Mouse (Mus musculus) left cerebral cortex, postnatal 4 days (tissue): Measurements from ENCODE around the gene Gm21970. TPM values are rescaled to one million over a fixed set of nuclear protein-coding genes. Genes with fewer than 3 reads are reported as not detected.

Experiments
- DNase-seq: peaks from one replicate; pipeline ENCODE4 v3.0.0-alpha.2; 2022
- intact Hi-C: fragments of 180-260 bp; cut with DNase I; formaldehyde crosslinking; loops from one replicate; pipeline ENCODE4 v1.15.1; 2025
- total RNA-seq, 2 experiments: library from RNA; stranded (reverse); gene quantifications; 2 replicates each; pipeline ENCODE4 v1.2.3; 2021

Gm21970 gene
- total RNA-seq, 2 experiments from 2014 or later, result not detected

DNA sequence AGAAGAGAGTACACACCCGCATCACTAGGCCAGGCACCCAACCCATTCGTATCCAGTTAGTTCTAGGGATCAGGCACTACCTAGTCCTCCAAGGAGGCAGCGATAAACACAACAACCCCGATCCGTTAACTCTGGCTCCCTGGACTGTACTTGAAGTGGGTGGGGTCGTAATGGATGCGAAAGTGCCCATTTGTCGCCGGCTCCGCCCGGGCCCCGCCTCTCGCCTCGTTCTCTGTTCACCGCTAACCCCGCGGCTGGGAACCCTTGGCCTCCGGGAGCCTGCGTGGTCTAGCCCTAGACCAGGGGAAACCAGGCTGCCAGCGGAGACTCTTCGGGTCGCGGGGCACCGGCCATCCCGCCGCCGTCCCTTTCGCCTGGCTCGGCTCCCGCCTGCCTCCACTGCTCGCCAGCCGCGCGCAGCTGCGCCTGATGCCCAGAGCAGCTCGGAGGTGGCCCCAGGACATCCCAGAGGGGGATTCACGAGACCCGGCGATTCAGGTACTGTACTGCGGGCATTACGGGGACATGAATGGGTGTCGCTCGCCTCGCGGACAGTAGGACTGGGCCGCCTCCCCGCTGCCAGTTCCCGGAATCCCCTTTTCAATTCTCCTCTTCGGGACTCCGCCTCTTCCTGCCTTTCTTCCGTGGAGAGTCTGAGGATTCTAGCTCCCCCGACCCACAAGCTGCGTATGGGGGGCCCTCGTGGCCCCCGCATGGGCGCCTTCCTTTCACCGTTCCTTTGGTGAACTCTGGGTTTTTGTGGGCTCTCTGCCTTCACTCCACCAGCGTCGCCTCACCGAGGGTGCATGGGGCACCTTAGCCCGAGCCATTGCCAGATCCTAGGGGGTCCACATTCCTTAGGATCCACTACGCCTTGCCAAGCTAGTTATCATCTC, 18.7 kb upstream of the Gm21970 start, which contains the start of gene Ifnar2:
Ifnar2 (plus strand) TSS at position 207 of the 896 bp plus-strand sequence.
- DNase-seq, result peak; percentile 79
- intact Hi-C loops, result no loop called here

DNA sequence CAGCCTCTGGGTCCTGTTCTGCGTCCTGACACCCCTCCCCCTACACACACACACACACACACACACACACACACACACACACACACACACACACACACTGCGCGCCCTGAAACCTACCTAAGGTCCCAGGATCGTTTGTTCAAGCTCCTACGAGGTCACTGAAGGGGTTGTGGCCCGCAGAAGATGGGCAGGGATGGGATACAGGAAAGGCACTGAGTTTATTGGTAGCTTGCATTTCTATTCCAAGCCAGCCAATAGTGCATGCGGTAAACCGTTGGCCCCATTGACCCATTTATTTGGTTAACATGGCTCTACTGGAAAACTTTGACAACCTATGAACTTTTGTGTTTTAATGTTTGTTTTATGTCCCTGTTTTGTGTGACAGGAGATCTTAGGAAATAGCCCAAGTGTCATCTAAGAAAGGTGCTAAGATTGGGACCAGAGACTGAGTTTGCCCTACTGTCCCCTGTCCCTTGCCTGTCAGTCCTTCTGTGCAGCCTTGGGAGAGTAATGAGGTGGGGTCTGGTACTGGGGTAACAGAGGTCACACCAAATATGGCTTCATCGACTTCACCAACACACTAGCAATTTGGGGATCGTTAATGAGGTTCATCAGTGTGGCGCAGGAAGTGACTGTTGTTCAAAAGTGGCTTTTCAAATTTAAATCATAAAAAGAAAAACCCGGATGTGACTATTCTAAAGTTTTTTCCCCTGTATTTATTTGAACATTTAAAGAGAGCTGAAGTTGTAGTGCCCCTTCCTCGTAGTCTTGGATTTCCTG, 17.9 kb upstream of the Gm21970 start:
- intact Hi-C loops, result no loop called here
- no peak for DNase-seq

DNA sequence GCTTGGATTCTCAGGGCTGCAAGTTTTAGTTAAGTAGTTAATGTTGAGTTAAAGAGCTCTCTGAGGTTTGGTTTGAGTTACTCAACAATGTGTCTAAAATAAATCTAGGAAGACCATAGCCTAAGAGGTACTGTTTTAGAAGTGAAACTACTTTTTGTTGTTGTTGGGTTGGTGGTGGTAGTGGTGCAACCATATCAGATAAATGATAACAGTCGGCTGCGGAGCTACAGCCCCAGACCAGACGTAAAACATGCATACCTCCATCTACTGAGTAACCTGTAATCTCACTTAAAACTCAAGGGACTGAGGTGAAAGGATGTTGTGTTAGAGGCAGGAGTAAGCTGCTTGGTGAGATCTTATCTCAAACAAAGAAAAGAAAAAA, 17.3 kb upstream of the Gm21970 start:
- no peak for DNase-seq
- intact Hi-C loops, result no loop called here

DNA sequence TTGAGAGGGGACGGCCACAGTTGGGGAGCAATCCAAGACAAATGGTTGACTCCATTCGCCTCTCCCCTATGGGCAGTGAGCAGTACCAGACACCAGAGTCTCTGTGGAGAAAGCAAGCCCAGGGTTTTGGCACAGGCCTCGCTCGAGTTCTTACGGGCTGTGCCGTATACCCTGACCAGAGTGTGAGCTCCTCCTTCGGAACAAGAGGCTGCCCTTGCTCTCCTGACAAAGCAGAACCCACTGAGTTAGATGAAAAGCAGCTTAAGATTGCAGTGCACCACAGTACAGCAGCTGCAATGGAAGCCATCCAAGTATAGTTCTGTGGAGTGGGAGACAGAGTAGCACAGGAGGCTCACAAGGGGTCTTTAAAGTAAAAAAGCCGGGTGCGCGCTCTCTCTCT, 14.8 kb upstream of the Gm21970 start:
- intact Hi-C loops, result no loop called here
- DNase-seq, result peak; percentile 28

DNA sequence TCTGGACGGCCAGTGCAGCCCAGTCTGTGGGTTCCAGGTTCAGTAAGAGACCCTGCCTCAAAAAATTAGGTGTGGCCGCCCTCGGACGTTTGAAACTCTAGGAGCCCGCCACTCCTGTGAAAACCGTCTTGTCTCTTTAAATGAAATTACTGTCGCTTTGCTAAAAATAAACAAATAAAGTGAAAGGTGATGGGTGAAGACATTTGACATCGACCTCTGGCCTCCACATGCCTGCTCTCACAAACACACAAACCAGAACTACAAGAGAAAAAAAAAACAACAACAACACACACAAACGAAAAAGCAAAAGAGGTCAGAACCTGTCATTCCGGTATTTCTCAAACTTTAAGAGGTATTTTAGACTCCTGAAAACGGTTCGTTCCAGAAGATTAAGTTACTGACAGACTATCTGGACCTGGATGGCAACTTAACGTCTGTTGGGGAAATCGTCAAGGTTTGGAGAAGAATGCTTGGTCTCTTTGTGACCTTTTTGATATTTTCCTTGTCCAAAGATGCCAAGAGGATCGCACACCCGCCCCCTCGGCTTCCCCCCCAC, 13.0 kb upstream of the Gm21970 start:
- intact Hi-C loops, result no loop called here

DNA sequence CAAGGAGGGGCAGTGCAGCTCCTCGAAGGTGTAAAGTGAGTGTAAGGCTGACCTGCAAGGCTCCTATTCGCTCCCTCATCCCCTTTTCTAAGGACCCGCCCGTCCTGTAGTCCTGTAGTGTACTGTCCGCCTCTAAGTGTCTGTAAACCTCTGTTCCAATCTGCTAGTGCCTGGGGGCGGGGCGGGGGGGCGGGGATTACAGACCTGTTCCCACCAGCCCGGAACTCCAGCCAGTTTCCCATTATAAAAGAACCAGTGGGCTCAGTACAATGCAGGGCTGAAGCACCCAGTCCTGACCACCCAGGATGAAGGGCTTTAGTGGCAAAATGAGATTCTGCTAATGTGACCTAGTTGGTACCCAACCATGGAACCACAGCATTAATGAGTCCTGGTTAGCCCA, 12.5 kb upstream of the Gm21970 start:
- no peak for DNase-seq
- intact Hi-C loops, result no loop called here

More for the DNA sequence above, 13.0 kb upstream of the Gm21970 start:
- no peak for DNase-seq

DNA sequence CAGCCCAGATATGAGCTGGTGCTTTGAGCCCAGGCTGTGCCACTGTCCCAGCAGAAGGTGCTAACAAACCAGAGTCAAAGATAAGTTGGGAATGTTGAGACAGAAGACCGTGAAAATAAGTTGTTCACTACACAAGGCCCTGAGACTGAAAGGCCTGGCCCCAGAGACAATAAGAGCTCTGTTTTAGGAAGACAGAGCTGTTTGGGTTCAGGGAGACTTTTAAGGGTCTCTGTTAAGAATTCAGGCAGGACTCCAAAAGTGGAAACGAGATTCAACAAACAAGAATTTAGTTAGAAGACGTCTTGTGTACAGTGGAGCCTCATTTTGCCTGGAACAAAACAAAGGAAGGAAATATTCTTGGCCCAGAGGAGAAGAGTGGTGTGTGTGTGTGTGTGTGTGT, 12.1 kb upstream of the Gm21970 start:
- intact Hi-C loops, result no loop called here
- no peak for DNase-seq

DNA sequence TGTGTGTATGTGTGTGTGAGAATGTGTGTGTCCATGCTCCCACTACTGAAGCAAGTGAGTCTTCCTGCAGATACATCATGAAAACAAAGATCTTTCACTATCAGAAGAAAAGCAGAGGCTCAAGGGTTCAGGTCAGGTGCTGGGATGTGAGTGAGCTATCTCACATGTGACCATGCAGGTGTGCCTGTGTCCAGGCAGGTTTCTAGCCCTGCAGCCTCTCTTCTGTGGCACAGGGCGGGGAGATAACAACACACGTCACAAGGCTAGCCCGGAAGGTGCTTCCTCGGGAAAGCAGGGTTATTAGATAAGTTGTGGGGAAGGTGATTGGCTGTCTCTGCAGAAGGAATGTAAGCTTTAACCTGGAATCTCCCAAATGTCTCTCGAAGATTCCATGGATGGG, 11.4 kb upstream of the Gm21970 start:
- DNase-seq, result no peak
- intact Hi-C loops, result no loop called here

DNA sequence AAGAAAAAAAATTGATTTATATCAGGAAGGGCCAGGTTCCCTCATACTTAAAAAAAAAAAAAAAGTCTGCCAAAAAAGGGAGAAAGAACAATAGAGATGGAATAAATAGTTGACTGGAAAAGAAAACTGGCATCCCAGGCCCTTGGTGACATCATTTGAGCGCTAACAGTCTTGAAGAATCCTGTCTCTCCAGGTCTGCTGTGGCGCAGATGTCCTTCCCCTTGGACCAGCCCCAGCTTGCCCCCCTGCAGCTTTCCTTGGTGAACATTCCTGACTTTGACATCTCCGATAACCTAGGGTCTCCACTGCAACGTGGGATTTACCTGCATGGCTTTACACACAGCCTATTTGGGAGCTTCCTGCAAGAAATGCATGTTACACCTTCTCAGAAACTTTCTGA, 9.9 kb upstream of the Gm21970 start:
- intact Hi-C loops, result no loop called here

DNA sequence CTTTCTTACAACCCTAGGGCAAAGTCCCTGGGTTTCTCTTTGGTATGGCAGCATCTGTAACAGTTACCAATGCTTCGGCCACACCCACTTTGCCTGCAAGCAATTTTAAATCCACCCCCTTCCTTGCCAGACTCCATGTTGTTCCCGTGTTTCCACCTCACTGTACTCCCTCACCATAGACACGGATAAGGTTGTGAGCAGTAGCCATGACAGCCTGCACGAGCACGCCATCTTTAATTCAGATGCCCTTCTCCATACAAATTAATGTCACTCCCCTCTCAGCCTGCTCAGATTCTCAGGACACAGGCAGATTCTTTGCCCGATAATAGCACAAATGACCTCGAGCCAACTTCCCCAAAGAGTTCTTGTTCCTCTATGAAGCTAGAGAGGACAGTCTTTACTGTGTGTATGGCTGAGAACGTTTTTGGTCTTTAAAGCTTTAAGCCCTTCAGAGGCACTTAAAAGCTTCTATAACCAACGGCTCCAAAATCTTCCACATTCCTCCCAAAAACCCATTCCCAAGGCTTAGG, 9.2 kb upstream of the Gm21970 start:
- DNase-seq, result no peak
- intact Hi-C loops, result no loop called here

More for the DNA sequence above, 9.9 kb upstream of the Gm21970 start:
- no peak for DNase-seq

DNA sequence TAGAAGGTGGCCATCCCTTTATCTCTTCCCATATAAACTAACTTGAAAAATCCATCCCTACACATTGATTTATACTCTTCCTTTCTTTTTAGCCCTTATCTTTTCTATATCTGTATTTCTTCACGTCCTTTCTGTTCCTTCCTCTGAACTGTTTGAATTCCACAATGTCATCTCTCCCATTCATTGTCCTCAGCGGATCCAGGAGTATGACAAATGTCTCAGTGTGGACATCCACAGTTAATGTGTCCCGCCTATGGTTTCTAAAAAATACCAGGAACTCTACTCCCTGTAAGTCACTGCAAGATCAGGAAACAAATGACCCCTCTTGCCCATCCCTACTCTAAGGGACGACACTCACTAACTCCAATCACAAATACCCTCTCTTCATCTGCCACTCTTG, 7.3 kb upstream of the Gm21970 start:
- DNase-seq, result no peak
- intact Hi-C loops, result no loop called here

DNA sequence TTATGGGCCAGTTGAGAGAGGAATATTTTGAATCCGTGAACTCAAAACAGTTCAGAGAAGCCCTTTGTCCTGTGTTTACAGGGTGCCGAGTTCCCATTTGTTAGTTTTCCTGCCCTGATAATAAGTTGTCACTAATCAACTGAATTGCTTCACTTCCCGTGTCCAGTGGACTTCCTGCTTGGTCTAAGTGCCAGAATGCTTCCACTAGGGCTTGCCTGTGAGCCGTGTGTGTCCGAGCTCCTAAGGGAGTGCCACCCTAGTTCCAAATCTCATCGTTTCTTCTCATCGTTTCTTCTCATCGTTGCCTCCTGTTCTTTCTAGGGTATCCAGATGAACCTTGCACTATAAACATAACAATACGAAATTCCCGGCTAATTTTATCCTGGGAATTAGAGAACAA, 5.9 kb upstream of the Gm21970 start:
- intact Hi-C loops, result no loop called here
- DNase-seq, result no peak

DNA sequence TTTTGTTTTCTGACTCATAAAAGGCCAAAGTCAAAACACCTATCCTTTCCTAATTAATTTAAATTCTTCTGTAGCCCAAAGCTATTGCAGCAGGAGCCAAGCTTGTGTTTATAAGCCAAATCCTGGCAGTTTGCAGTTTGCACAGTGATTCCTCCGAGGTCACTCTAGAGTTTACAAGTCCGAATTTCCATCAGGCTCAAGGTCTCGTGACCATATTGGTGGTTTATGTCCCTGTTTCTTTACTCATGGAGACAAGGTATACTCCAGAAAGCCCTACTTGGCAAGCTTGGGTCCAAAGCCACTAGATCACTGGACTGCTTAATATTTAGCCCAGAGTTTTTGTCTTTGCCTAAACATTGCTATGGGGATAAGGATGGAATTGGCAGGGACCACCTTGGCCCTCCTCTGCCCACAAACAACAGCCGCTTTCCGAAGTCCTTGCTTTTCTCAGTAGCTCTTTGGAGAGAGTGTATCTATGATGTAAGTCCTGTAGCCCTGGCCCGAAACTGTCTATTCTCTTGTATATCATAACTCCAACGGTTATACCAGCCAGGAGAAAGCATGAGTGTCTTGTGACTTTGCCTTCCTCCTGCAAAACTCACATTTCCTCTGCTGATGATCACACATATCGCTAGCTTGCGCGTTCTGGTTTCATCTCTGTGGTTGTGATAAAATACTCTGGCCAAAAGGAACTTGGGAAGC, 5.0 kb upstream of the Gm21970 start:
- DNase-seq, result no peak
- intact Hi-C loops, result no loop called here

DNA sequence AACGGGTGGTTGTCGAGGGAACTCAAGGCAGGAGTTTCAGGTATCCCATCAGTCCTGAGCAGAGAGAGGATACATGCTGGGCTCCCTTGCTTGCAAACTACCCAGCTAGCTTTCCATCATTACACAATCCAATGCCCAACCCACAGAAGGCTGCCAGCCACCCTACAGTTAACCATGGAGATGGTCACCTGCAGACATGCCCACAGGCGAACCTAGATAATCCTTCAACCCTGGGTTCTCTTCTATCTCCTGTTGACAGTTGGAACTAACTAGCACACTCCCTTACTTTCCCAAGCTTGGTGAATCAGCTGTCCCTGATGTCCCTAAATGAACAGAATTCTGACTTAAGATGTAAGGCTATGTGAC, 4.4 kb upstream of the Gm21970 start:
- DNase-seq, result no peak
- intact Hi-C loops, result no loop called here

DNA sequence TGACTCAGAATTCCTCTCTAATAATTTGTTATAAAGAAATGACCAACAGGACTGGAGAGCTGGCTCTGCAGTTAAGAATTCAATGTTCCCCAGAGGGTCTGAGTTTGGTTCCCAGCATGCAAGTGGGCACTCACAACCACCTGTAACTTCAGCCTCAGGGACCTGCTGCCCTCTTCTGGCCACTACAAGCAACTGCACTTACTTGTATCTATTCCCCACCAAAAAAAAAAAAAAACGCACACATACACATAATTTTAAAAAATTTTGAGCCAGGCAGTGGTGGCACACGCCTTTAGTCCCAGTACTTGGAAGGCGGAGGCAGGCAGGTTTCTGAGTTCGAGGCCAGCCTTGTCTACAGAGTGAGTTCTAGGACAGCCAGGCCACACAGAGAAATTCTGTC, 1.4 kb upstream of the Gm21970 start:
- no peak for DNase-seq
- intact Hi-C loops, result no loop called here

DNA sequence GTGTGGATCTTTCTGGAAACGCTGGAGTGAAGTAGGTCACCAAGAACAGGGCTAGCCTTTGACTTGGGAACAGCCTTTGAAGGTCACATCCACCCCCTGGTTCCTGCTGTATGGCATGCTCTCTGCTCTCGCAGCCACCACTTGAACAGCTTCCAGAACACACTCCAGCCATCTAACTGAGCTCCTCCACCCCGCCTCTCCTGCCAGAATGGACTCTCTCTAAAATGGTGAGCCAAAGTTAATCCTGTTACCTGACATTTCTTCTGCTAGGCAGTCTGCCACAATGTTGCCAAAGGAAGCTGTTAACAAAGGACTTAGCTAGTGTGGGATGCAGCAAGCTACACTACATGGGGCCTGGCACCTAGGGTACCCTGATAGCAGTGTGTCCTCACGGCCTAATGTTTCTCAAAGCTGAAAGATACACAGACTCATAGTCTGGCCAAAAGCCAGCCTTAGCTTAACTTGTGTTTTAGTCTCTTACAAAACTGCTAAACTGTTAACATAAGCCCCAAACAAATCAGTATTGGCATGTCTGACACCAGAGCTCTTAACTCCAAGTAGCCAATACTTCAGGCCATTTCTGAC, 3.4 kb downstream of the Gm21970 start:
- intact Hi-C loops, result no loop called here
- DNase-seq, result no peak

DNA sequence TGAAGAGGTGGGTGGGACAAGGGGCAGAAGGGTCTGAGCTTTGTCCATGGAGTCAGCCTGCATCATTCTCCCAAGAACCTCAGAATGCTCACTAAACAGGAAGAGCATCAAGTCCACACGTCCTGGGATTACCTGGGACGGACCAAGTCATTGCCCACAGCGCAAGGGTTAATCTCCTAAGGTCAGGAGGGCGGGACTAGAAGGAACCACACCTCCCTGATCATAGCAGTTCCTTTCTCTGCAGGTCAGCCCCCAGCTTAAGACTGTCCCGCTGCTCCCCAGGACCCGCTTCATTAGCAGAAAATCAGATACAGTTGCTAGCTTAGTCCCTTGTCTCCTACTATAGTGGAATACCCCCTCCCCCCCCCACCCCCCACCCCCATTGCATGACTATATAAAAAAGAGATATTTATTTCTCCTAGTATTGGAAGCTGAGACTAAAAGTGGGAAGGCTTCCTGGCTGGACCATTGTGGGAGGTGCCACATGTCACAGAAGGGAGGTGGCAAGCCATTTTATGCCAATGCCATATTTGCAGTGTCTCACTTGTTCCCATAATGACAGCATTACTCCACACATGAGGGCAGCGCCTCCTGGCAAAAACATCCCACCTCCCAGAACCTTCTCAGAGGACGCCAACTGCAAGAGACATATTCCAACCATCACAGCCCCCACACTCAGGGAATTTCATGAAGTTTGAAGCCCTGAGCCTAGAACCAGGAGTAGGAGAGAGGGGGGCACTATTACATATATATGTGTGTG, 4.3 kb downstream of the Gm21970 start:
- intact Hi-C loops, result no loop called here
- no peak for DNase-seq

DNA sequence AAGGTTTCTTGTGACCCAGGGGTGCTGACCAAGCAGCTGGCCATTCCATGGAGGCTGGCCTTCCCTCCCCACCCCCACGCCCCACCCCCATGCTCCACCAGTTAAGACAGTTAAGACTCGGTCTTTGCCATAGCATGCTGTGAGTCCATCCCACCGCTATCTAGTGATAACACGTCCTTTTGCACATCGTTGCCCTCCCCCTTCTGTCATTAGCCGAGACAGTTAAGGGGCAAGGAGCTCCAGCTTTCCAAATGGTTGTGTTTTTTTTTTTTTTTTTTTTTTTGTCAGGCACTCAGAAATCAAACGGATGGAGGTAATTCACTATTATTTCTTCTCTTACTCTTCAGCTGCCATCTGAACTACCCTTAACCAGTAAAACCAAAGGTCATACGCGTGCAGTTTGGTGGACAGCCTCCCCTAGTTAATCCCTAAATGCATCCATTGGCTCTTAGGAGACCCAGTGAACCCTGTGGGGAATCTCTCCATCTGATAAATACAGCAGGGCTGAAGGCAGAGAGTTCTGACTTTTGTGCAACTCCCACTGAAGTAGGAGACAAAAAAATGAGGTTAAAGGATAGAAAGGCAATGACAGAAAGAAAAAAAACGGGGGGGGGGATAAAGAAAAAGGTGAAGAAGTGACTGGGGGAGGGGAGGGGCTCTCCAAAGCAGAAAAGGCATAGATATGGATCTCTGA, 5.5 kb downstream of the Gm21970 start:
- intact Hi-C loops, result no loop called here
- DNase-seq, result no peak

DNA sequence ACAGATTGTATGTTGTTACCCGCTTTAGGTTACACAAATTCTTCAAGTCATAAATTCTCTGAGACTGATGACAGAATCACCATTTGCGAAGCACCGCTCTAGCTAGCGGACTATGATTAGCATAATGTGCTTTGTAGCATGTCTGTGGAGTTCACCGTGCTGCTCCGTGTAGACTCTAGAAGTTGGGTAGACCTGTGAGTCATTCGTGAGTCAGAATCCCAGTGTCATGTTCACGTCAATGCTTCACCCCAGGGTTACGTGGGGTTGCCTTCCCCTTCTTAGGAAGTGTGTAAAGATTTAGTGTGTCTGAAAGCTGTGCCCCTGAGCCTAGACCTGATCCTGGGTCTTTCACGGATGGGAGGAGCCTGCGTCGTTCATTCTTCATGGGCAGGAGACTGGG, 6.5 kb downstream of the Gm21970 start:
- no peak for DNase-seq
- intact Hi-C loops, result no loop called here
